Mouse (Mus musculus): Measurements from ENCODE around the gene Taldo1. TPM values are rescaled to one million over a fixed set of nuclear protein-coding genes. Genes with fewer than 3 reads are reported as not detected.

Gene Taldo1
- polyA plus RNA-seq, 1 experiment from 2014 or later, result 342 TPM

Other genes starting within 250 kb of the Taldo1 start
- gene Rnh1, start 219.3 kb upstream of the Taldo1 start, polyA plus RNA-seq (2016; fragmentation: Nextera tagmentation; extraction: Ambion mirVana), result 64.5 and 66.6 TPM in 2 replicates
- 84.2 and 87.5 TPM in 2 replicates for gene Hras, start 198.2 kb upstream of the Taldo1 start, polyA plus RNA-seq (2016; fragmentation: Nextera tagmentation; extraction: Ambion mirVana)
- gene Lrrc56, start 198.0 kb upstream of the Taldo1 start, polyA plus RNA-seq (2016; fragmentation: Nextera tagmentation; extraction: Ambion mirVana), result 14.4 and 14.6 TPM in 2 replicates
- 3.8 and 5.1 TPM in 2 replicates for gene Lmntd2, start 178.1 kb upstream of the Taldo1 start, polyA plus RNA-seq (2016; fragmentation: Nextera tagmentation; extraction: Ambion mirVana)
- 55.6 and 57.2 TPM in 2 replicates for gene Rassf7, start 176.3 kb upstream of the Taldo1 start, polyA plus RNA-seq (2016; fragmentation: Nextera tagmentation; extraction: Ambion mirVana)
- gene Phrf1, start 163.4 kb upstream of the Taldo1 start, polyA plus RNA-seq (2016; fragmentation: Nextera tagmentation; extraction: Ambion mirVana), result 114 and 125 TPM in 2 replicates
- gene Irf7, start 125.7 kb upstream of the Taldo1 start, polyA plus RNA-seq (2016; fragmentation: Nextera tagmentation; extraction: Ambion mirVana), result 0.58 and 1.4 TPM in 2 replicates
- not detected in 2 replicates for gene Cdhr5, start 115.4 kb upstream of the Taldo1 start, polyA plus RNA-seq (2016; fragmentation: Nextera tagmentation; extraction: Ambion mirVana)
- 0.79 and 2.4 TPM in 2 replicates for gene Sct, start 113.1 kb upstream of the Taldo1 start, polyA plus RNA-seq (2016; fragmentation: Nextera tagmentation; extraction: Ambion mirVana)
- gene Drd4, start 100.2 kb upstream of the Taldo1 start, polyA plus RNA-seq (2016; fragmentation: Nextera tagmentation; extraction: Ambion mirVana), result 0.32 and 0.62 TPM in 2 replicates
- gene Deaf1, start 64.5 kb upstream of the Taldo1 start, polyA plus RNA-seq (2016; fragmentation: Nextera tagmentation; extraction: Ambion mirVana), result 57.4 and 67.2 TPM in 2 replicates
- gene Tmem80, start 64.5 kb upstream of the Taldo1 start, polyA plus RNA-seq (2016; fragmentation: Nextera tagmentation; extraction: Ambion mirVana), result 52.2 and 58.1 TPM in 2 replicates
- 3.4 and 3.8 TPM in 2 replicates for gene Eps8l2, start 53.3 kb upstream of the Taldo1 start, polyA plus RNA-seq (2016; fragmentation: Nextera tagmentation; extraction: Ambion mirVana)
- gene Gatd1, start 21.9 kb downstream of the Taldo1 start, polyA plus RNA-seq (2016; fragmentation: Nextera tagmentation; extraction: Ambion mirVana), result 45.1 and 47.0 TPM in 2 replicates
- 8.9 and 15.1 TPM in 2 replicates for gene Cend1, start 37.3 kb downstream of the Taldo1 start, polyA plus RNA-seq (2016; fragmentation: Nextera tagmentation; extraction: Ambion mirVana)
- 43.7 and 48.4 TPM in 2 replicates for gene Slc25a22, start 45.7 kb downstream of the Taldo1 start, polyA plus RNA-seq (2016; fragmentation: Nextera tagmentation; extraction: Ambion mirVana)
- gene Pidd1, start 51.8 kb downstream of the Taldo1 start, polyA plus RNA-seq (2016; fragmentation: Nextera tagmentation; extraction: Ambion mirVana), result 18.8 and 20.9 TPM in 2 replicates
- gene Rplp2, start 55.2 kb downstream of the Taldo1 start, polyA plus RNA-seq (2016; fragmentation: Nextera tagmentation; extraction: Ambion mirVana), result 905 and 1,135 TPM in 2 replicates
- 15.2 and 17.5 TPM in 2 replicates for gene Pnpla2, start 63.0 kb downstream of the Taldo1 start, polyA plus RNA-seq (2016; fragmentation: Nextera tagmentation; extraction: Ambion mirVana)
- 4.1 and 6.9 TPM in 2 replicates for gene Cracr2b, start 68.9 kb downstream of the Taldo1 start, polyA plus RNA-seq (2016; fragmentation: Nextera tagmentation; extraction: Ambion mirVana)
- gene Cd151, start 75.2 kb downstream of the Taldo1 start, polyA plus RNA-seq (2016; fragmentation: Nextera tagmentation; extraction: Ambion mirVana), result 17.3 and 17.6 TPM in 2 replicates
- gene Polr2l, start 82.9 kb downstream of the Taldo1 start, polyA plus RNA-seq (2016; fragmentation: Nextera tagmentation; extraction: Ambion mirVana), result 82.1 and 85.0 TPM in 2 replicates
- gene Tspan4, start 83.0 kb downstream of the Taldo1 start, polyA plus RNA-seq (2016; fragmentation: Nextera tagmentation; extraction: Ambion mirVana), result 33.3 and 38.7 TPM in 2 replicates
- gene Chid1, start 147.7 kb downstream of the Taldo1 start, polyA plus RNA-seq (2016; fragmentation: Nextera tagmentation; extraction: Ambion mirVana), result 25.0 and 29.4 TPM in 2 replicates
- gene Ap2a2, start 170.0 kb downstream of the Taldo1 start, polyA plus RNA-seq (2016; fragmentation: Nextera tagmentation; extraction: Ambion mirVana), result 104 and 112 TPM in 2 replicates

All from midbrain, embryonic 10.5 days (tissue).